Mouse (Mus musculus): ENCODE measurements around the gene Bpifa1. TPM values are rescaled to one million over a fixed set of nuclear protein-coding genes. Genes with fewer than 3 reads are reported as not detected.

The Bpifa1 gene
- polyA plus RNA-seq (2015; fragmentation: Nextera tagmentation; extraction: Ambion mirVana), result not detected in 2 replicates

DNA sequence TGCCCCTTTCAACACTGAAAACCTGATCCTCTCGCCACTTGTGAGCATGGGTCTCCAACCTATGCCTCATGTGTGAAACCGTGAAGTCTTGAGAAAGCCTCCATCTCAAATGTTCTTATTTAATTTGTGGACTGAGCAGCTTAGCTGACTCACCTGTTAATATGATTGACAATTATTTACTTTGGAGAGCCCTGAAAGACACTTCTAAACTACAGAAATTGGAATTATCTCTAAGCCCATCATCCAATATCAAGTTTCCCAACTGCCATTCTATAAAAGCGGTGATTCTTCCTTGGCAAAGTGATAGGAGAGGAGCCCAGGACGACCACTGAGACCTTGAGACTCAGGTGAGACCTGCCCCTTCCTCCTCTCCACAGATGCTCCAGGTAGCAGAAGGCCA is at the start of gene Bpifa1:
TSS of gene Bpifa1 (plus strand) at position 301 of the 400 bp plus-strand sequence.
- ATAC-seq (ENCODE audit: extremely low read depth, insufficient number of reproducible peaks, low FRiP score, low TSS enrichment), result no peak
- 65% methylated on average over 4 of the region's 4 CpGs for WGBS

DNA sequence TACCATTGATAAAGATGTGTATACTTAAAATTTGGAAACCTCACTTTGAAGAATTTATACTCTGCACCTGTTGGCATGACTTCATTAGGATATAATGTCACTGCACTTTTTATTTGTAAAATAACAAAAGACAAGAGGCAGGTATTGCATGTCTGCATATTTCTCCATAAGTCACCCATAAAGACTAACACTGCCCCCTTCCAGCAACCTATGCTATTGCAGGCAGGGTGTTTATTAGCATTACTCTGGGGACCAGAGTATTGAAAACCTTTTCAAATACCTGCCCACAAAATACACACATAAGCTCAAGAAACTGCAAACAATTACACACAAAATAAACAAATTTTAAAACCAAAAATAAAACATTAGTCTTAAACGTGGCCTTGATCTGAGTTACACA is 44.9 kb upstream of the Bpifa1 start:
- 23% methylated on average over 1 of the region's 1 CpGs for WGBS
- no peak overlapping the region for H3K4me2 ChIP-seq
- H3K27me3 ChIP-seq (replicated peaks), result no peaks in the 10 kb centered on the region
- H3K4me1 ChIP-seq, result no peaks in the 10 kb centered on the region
- no peak for ATAC-seq (ENCODE audit: extremely low read depth, insufficient number of reproducible peaks, low FRiP score, low TSS enrichment)
- no peak overlapping the region for H3K27ac ChIP-seq (replicated peaks)
- H3K36me3 ChIP-seq, result no peaks in the 10 kb centered on the region
- H3K4me3 ChIP-seq, result no peak overlapping the region
- H3K9me3 ChIP-seq, result no peaks in the 10 kb centered on the region
- no peak overlapping the region for H3K9ac ChIP-seq

More for the DNA sequence above, at the start of gene Bpifa1:
- Histone ChIP-seq H3K9me3 (no peaks in the 10 kb centered on the region), H3K4me2 (no peak within 1 kb of the TSS), H3K36me3 (no peaks in the 10 kb centered on the region), H3K27me3 (replicated peaks) (no peaks in the 10 kb centered on the region), H3K27ac (replicated peaks) (no peak within 1 kb of the TSS), H3K4me3 (no peak within 1 kb of the TSS), H3K4me1 (no peaks in the 10 kb centered on the region), H3K9ac (no peak within 1 kb of the TSS)

- no peaks in the 10 kb centered on the region for H3K9me3 ChIP-seq
- WGBS, result 74% methylated on average over 3 of the region's 3 CpGs
- no peak overlapping the region for H3K9ac ChIP-seq
- H3K36me3 ChIP-seq, result no peaks in the 10 kb centered on the region
- H3K4me1 ChIP-seq, result no peaks in the 10 kb centered on the region
- H3K4me3 ChIP-seq, result no peak overlapping the region
- H3K27ac ChIP-seq (replicated peaks), result no peak overlapping the region
- no peak overlapping the region for H3K4me2 ChIP-seq
- H3K27me3 ChIP-seq (replicated peaks), result no peaks in the 10 kb centered on the region
- no peak for ATAC-seq (ENCODE audit: extremely low read depth, insufficient number of reproducible peaks, low FRiP score, low TSS enrichment)
Measured at GRCm38 (mm10) chr2:154117381-154117780, 25.3 kb upstream of the Bpifa1 start.

GRCm38 (mm10) chr2:154130120-154130519 is 12.6 kb upstream of the Bpifa1 start, which contains the start of gene Bpifa3:
Gene Bpifa3 (plus strand): TSS chr2:154130336.
- no peak within 1 kb of the TSS for H3K9ac ChIP-seq
- WGBS, result 54% methylated on average over 2 of the region's 2 CpGs
- no peaks in the 10 kb centered on the region for H3K4me1 ChIP-seq
- peaks cover 5% of the 10 kb centered on the region; the same call in 1 of the 2 replicates for H3K9me3 ChIP-seq
- H3K27me3 ChIP-seq (replicated peaks), result no peaks in the 10 kb centered on the region
- ATAC-seq (ENCODE audit: extremely low read depth, insufficient number of reproducible peaks, low FRiP score, low TSS enrichment), result no peak
- H3K4me2 ChIP-seq, result no peak within 1 kb of the TSS
- H3K27ac ChIP-seq (replicated peaks), result no peak within 1 kb of the TSS
- no peak within 1 kb of the TSS for H3K4me3 ChIP-seq
- no peaks in the 10 kb centered on the region for H3K36me3 ChIP-seq

GRCm38 (mm10) chr2:154143735-154144134 is 1.1 kb downstream of the Bpifa1 start:
- H3K27me3 ChIP-seq (replicated peaks), result no peaks in the 10 kb centered on the region
- H3K4me2 ChIP-seq, result no peak overlapping the region
- H3K9me3 ChIP-seq, result no peaks in the 10 kb centered on the region
- 73% methylated on average over 3 of the region's 3 CpGs for WGBS
- H3K4me3 ChIP-seq, result no peak overlapping the region
- no peak overlapping the region for H3K9ac ChIP-seq
- H3K36me3 ChIP-seq, result no peaks in the 10 kb centered on the region
- no peak for ATAC-seq (ENCODE audit: extremely low read depth, insufficient number of reproducible peaks, low FRiP score, low TSS enrichment)
- H3K27ac ChIP-seq (replicated peaks), result no peak overlapping the region
- no peaks in the 10 kb centered on the region for H3K4me1 ChIP-seq

DNA sequence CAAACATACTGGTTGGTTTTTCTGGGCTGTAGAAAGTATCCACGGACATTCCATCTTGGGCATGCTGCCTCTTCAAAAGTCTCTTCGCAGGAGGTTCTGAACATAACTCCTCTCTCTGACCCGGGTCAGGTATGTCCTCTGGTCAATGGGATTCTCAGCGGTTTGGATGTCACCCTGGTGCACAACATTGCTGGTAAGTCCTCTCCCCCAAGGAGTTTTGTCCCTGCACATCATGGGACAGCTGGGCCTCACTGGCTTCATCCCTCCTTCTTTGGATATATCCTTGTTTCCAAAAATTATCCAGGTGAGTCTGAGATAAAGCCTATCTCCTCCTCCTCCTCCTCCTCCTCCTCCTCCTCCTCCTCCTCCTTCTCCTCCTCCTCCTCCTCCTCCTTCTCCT is 4.8 kb downstream of the Bpifa1 start:
- no peaks in the 10 kb centered on the region for H3K9me3 ChIP-seq
- H3K27ac ChIP-seq (replicated peaks), result no peak overlapping the region
- H3K36me3 ChIP-seq, result no peaks in the 10 kb centered on the region
- H3K27me3 ChIP-seq (replicated peaks), result no peaks in the 10 kb centered on the region
- WGBS, result 61% methylated on average over 4 of the region's 4 CpGs
- H3K4me3 ChIP-seq, result no peak overlapping the region
- ATAC-seq (ENCODE audit: extremely low read depth, insufficient number of reproducible peaks, low FRiP score, low TSS enrichment), result no peak
- H3K4me2 ChIP-seq, result no peak overlapping the region
- H3K9ac ChIP-seq, result no peak overlapping the region
- no peaks in the 10 kb centered on the region for H3K4me1 ChIP-seq

GRCm38 (mm10) chr2:154158433-154158832 is 15.8 kb downstream of the Bpifa1 start:
- no peaks in the 10 kb centered on the region for H3K4me1 ChIP-seq
- H3K36me3 ChIP-seq, result no peaks in the 10 kb centered on the region
- no peak overlapping the region for H3K9ac ChIP-seq
- no peaks in the 10 kb centered on the region for H3K27me3 ChIP-seq (replicated peaks)
- H3K4me3 ChIP-seq, result no peak overlapping the region
- H3K27ac ChIP-seq (replicated peaks), result no peak overlapping the region
- H3K9me3 ChIP-seq, result peaks cover 20% of the 10 kb centered on the region
- H3K4me2 ChIP-seq, result no peak overlapping the region
- WGBS, result 31% methylated on average over 3 of the region's 3 CpGs
- no peak for ATAC-seq (ENCODE audit: extremely low read depth, insufficient number of reproducible peaks, low FRiP score, low TSS enrichment)

DNA sequence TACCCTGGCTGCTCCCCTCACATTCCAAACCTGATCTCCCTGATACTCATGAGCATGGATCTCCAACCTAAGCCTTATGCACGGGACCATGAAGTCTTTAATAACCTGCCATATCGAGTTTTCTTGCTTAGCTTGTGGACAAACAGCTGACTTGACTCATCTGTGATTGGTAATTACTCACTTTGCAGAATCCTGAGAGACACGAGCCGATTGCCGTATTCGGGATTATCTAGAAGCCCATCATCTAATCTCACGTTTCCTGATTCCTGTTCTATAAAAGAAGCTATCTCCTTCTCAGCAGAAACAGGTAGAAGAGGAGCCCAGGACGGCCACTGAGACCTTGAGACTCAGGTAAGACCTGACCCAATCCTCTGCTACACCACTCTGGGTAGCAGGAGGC is 19.6 kb downstream of the Bpifa1 start, which contains the start of gene Bpifa5:
TSS of gene Bpifa5 (plus strand) at position 301 of the 400 bp plus-strand sequence.
- no peak within 1 kb of the TSS for H3K4me3 ChIP-seq
- 72% methylated on average over 8 of the region's 8 CpGs for WGBS
- H3K4me2 ChIP-seq, result no peak within 1 kb of the TSS
- H3K4me1 ChIP-seq, result no peaks in the 10 kb centered on the region
- H3K27me3 ChIP-seq (replicated peaks), result no peaks in the 10 kb centered on the region
- no peak within 1 kb of the TSS for H3K27ac ChIP-seq (replicated peaks)
- H3K9ac ChIP-seq, result no peak within 1 kb of the TSS
- ATAC-seq (ENCODE audit: extremely low read depth, insufficient number of reproducible peaks, low FRiP score, low TSS enrichment), result no peak
- H3K36me3 ChIP-seq, result no peaks in the 10 kb centered on the region
- H3K9me3 ChIP-seq, result peaks cover 20% of the 10 kb centered on the region

- Histone ChIP-seq H3K27ac (replicated peaks) (no peak overlapping the region), H3K4me2 (no peak overlapping the region), H3K36me3 (no peaks in the 10 kb centered on the region), H3K4me1 (no peaks in the 10 kb centered on the region), H3K9ac (no peak overlapping the region), H3K4me3 (no peak overlapping the region), H3K27me3 (replicated peaks) (0 out of 2 replicates have a peak, but pooled peaks cover 7% of the 10 kb centered on the region), H3K9me3 (peaks cover 20% of the 10 kb centered on the region)
- no peak for ATAC-seq (ENCODE audit: extremely low read depth, insufficient number of reproducible peaks, low FRiP score, low TSS enrichment)
- 84% methylated on average over 5 of the region's 5 CpGs for WGBS
Measured at GRCm38 (mm10) chr2:154163306-154163705, 20.6 kb downstream of the Bpifa1 start.

DNA sequence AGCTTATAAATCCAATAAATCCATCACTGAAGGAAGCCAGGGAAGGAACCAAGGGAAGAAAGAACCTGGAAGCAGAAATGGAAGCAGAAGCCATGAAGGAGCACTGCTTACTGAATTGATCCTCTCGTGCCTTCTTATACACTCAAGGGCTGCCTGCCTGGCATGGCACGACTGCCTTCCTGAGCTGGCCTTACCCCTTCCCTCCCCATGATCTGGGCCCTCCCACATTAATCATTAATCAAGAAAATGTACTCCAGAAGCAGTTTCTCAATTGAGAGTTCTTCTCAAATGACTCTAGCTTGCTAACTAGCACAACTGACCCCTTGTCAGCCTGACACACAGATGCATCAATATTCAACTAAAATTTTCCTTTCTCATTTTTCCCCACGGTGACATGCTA is 26.5 kb downstream of the Bpifa1 start:
- ATAC-seq (ENCODE audit: extremely low read depth, insufficient number of reproducible peaks, low FRiP score, low TSS enrichment), result no peak
- Histone ChIP-seq H3K4me3 (no peak overlapping the region), H3K9me3 (no peaks in the 10 kb centered on the region), H3K27ac (replicated peaks) (no peak overlapping the region), H3K36me3 (no peaks in the 10 kb centered on the region), H3K4me2 (no peak overlapping the region), H3K4me1 (no peaks in the 10 kb centered on the region), H3K9ac (no peak overlapping the region), H3K27me3 (replicated peaks) (peaks cover 24% of the 10 kb centered on the region)
- WGBS, result 51% methylated on average over 3 of the region's 3 CpGs

DNA sequence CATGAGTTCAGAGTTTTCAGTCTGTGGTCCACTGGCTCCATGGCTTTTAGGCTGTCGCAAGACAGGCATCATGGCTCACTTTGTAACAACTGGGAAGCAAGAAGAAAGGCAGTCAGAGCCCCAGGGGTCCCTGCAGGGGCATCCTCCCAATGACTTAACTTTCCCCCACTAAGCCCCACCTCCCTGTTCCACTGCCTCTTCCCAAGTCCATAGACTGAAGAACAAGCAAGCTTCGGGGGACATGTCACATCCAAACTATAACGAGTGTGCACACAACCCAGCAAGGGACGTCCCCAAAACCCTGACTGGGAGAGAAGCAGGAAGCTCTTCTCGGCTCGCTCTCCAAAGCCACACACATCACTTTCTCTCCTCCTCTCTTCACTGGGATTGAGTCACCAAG is 28.9 kb downstream of the Bpifa1 start:
- no peak overlapping the region for H3K9ac ChIP-seq
- no peaks in the 10 kb centered on the region for H3K36me3 ChIP-seq
- no peaks in the 10 kb centered on the region for H3K9me3 ChIP-seq
- no peak overlapping the region for H3K27ac ChIP-seq (replicated peaks)
- WGBS, result 56% methylated on average over 6 of the region's 6 CpGs
- no peaks in the 10 kb centered on the region for H3K4me1 ChIP-seq
- ATAC-seq (ENCODE audit: extremely low read depth, insufficient number of reproducible peaks, low FRiP score, low TSS enrichment), result no peak
- H3K4me3 ChIP-seq, result no peak overlapping the region
- H3K27me3 ChIP-seq (replicated peaks), result peaks cover 24% of the 10 kb centered on the region
- H3K4me2 ChIP-seq, result no peak overlapping the region

- Histone ChIP-seq H3K4me1 (no peaks in the 10 kb centered on the region), H3K9me3 (no peaks in the 10 kb centered on the region), H3K4me3 (no peak overlapping the region), H3K9ac (no peak overlapping the region), H3K4me2 (no peak overlapping the region), H3K36me3 (no peaks in the 10 kb centered on the region), H3K27me3 (replicated peaks) (peaks cover 17% of the 10 kb centered on the region), H3K27ac (replicated peaks) (no peak overlapping the region)
- WGBS, result 25% methylated on average over 1 of the region's 1 CpGs
- ATAC-seq (ENCODE audit: extremely low read depth, insufficient number of reproducible peaks, low FRiP score, low TSS enrichment), result no peak
Measured at GRCm38 (mm10) chr2:154173313-154173712, 30.6 kb downstream of the Bpifa1 start.
